Mouse (Mus musculus) cerebellum, adult 2 months (tissue): ENCODE data around the gene Nsmce3.

Source experiments
- CTCF ChIP-seq: fragments of 200-500 bp; IDR thresholded peaks from 2 replicates; pipeline ENCODE4 v1.5.1; 2011; ENCODE audit warnings: low read depth, mild to moderate bottlenecking, control low read depth, low read length, moderate library complexity, borderline replicate concordance; ENCODE audit not compliant: insufficient read depth
- POLR2A ChIP-seq: fragments of 200-500 bp; IDR thresholded peaks from 2 replicates; pipeline ENCODE4 v1.6.1; 2011; ENCODE audit warnings: low read length, control low read depth, borderline replicate concordance; ENCODE audit not compliant: insufficient read depth

- TF ChIP-seq POLR2A = no peak
- TF ChIP-seq CTCF = no peak
Measured at GRCm38 (mm10) chr7:64847366-64847899, 25.4 kb downstream of the Nsmce3 start.
